Mouse (Mus musculus) MEL (cell line): ENCODE measurements around the gene Slc39a11. TPM values are rescaled to one million over a fixed set of nuclear protein-coding genes. Genes with fewer than 3 reads are reported as not detected.
A peak's percentile ranks its signal among the peaks of the same experiment; 100 is the strongest.

Experiments used
- DNase-seq: peaks from one replicate; pipeline ENCODE4 v3.0.0; 2011; ENCODE audit warnings: low read depth, low spot score
- H3K27ac ChIP-seq: 2 replicates; pipeline ENCODE4 v1.5.1; 2012; ENCODE audit warnings: low read depth, mild to moderate bottlenecking, control low read depth, low read length, moderate library complexity; ENCODE audit not compliant: control insufficient read depth
- H3K27me3 ChIP-seq, 2 experiments: fragments of 150-350 bp in 1 of 2; sonication (generic) in 1 of 2; 2 replicates each; pipeline ENCODE4 v1.6.1; 2012; ENCODE audit warnings: low read length in 2 of 2, mild to moderate bottlenecking in 2 of 2, improper control_type of control experiment in 1 of 2, moderate library complexity in 1 of 2; ENCODE audit not compliant: insufficient read depth in 2 of 2, control insufficient read depth in 1 of 2
- H3K36me3 ChIP-seq, 2 experiments: 2 replicates each; pipeline ENCODE4 v1.6.1; 2012 to 2014; ENCODE audit warnings: low read length in 2 of 2, improper control_type of control experiment in 1 of 2, inconsistent platforms in 1 of 2, mild to moderate bottlenecking in 1 of 2; ENCODE audit not compliant: insufficient read depth in 2 of 2, control insufficient read depth in 1 of 2
- H3K4me1 ChIP-seq, 2 experiments: fragments of 150-350 bp in 1 of 2; sonication (generic) in 1 of 2; 2 replicates each; pipeline ENCODE4 v1.6.1; 2012; ENCODE audit warnings: low read length in 2 of 2, improper control_type of control experiment in 1 of 2, mild to moderate bottlenecking in 1 of 2; ENCODE audit not compliant: insufficient read depth in 2 of 2, control insufficient read depth in 1 of 2
- H3K4me3 ChIP-seq, 2 experiments: fragments of 150-350 bp in 1 of 2; sonication (generic) in 1 of 2; 2 replicates each; pipeline ENCODE4 v1.5.1; 2012; ENCODE audit warnings: low read depth in 2 of 2, low read length in 2 of 2, mild to moderate bottlenecking in 2 of 2, moderate library complexity in 2 of 2, control low read depth in 1 of 2, improper control_type of control experiment in 1 of 2; ENCODE audit not compliant: control insufficient read depth in 1 of 2, insufficient read depth in 1 of 2
- H3K79me2 ChIP-seq: 2 replicates; pipeline ENCODE4 v1.6.1; 2012; ENCODE audit warnings: mild to moderate bottlenecking, low read length, moderate library complexity; ENCODE audit not compliant: control insufficient read depth, poor library complexity, insufficient read depth
- H3K9ac ChIP-seq: 2 replicates; pipeline ENCODE4 v1.6.1; 2012; ENCODE audit warnings: low read depth, mild to moderate bottlenecking, control low read depth, low read length, moderate library complexity; ENCODE audit not compliant: control insufficient read depth, poor library complexity, severe bottlenecking
- H3K9me3 ChIP-seq: fragments of 150-350 bp; sonication (generic); replicated peaks from 2 replicates; pipeline ENCODE4 v1.6.1; 2012; ENCODE audit warnings: mild to moderate bottlenecking, low read length, improper control_type of control experiment, moderate library complexity; ENCODE audit not compliant: insufficient read depth
- CHD1 ChIP-seq: IDR thresholded peaks from 2 replicates; pipeline ENCODE4 v1.6.1; 2012; ENCODE audit warnings: low read depth, mild to moderate bottlenecking, inconsistent platforms, low read length, improper control_type of control experiment
- CTCF ChIP-seq, 3 experiments: IDR thresholded peaks in 2 of 3; conservative IDR thresholded peaks in 1 of 3; 2 replicates each; pipeline ENCODE4 v1.5.1; 2011 to 2012; ENCODE audit warnings: low read length in 3 of 3, low read depth in 2 of 3, mild to moderate bottlenecking in 2 of 3, improper control_type of control experiment in 1 of 3, inconsistent platforms in 1 of 3, mixed read lengths in 1 of 3, moderate library complexity in 1 of 3; ENCODE audit not compliant: control insufficient read depth in 1 of 3, insufficient read depth in 1 of 3, poor library complexity in 1 of 3, severe bottlenecking in 1 of 3
- E2F4 ChIP-seq: IDR thresholded peaks from 2 replicates; pipeline ENCODE4 v1.6.1; 2011; ENCODE audit warnings: low read depth, low read length, improper control_type of control experiment, borderline replicate concordance
- ELF1 ChIP-seq: IDR thresholded peaks from 2 replicates; pipeline ENCODE4 v1.6.1; 2014; ENCODE audit warnings: low read depth, mild to moderate bottlenecking, inconsistent platforms, low read length, improper control_type of control experiment, moderate library complexity
- GABPA ChIP-seq: IDR thresholded peaks from 2 replicates; pipeline ENCODE4 v1.6.1; 2012; ENCODE audit warnings: low read depth, mild to moderate bottlenecking, inconsistent platforms, low read length, improper control_type of control experiment, moderate library complexity
- GATA1 ChIP-seq: IDR thresholded peaks from 2 replicates; pipeline ENCODE4 v1.6.1; 2011; ENCODE audit warnings: low read depth, low read length, improper control_type of control experiment
- MAFK ChIP-seq: IDR thresholded peaks from 2 replicates; pipeline ENCODE4 v1.6.1; 2011; ENCODE audit warnings: low read depth, mild to moderate bottlenecking, low read length, improper control_type of control experiment, borderline replicate concordance
- MAX ChIP-seq: IDR thresholded peaks from 2 replicates; pipeline ENCODE4 v1.6.1; 2011; ENCODE audit warnings: low read length, improper control_type of control experiment
- MEF2A ChIP-seq: IDR thresholded peaks from 2 replicates; pipeline ENCODE4 v1.6.1; 2014; ENCODE audit warnings: low read depth, mild to moderate bottlenecking, inconsistent platforms, low read length, improper control_type of control experiment; ENCODE audit not compliant: poor library complexity, insufficient replicate concordance, severe bottlenecking; ENCODE audit errors: extremely low read depth
- MXI1 ChIP-seq: IDR thresholded peaks from 2 replicates; pipeline ENCODE4 v1.6.1; 2011; ENCODE audit warnings: mild to moderate bottlenecking, low read depth, low read length, improper control_type of control experiment
- MYC ChIP-seq: IDR thresholded peaks from 2 replicates; pipeline ENCODE4 v1.6.1; 2011; ENCODE audit warnings: low read depth, mild to moderate bottlenecking, low read length, improper control_type of control experiment, moderate library complexity
- NELFE ChIP-seq: IDR thresholded peaks from 2 replicates; pipeline ENCODE4 v1.6.1; 2011; ENCODE audit warnings: low read depth, low read length, improper control_type of control experiment
- POLR2A ChIP-seq, 2 experiments: IDR thresholded peaks; 2 replicates each; pipeline ENCODE4 v1.6.1; 2011 to 2012; ENCODE audit warnings: low read length in 2 of 2, mild to moderate bottlenecking in 2 of 2, control low read depth in 1 of 2, improper control_type of control experiment in 1 of 2, low read depth in 1 of 2, moderate library complexity in 1 of 2; ENCODE audit not compliant: control insufficient read depth in 1 of 2, insufficient read depth in 1 of 2, poor library complexity in 1 of 2
- POLR2AphosphoS2 ChIP-seq: IDR thresholded peaks from 2 replicates; pipeline ENCODE4 v1.6.1; 2011; ENCODE audit warnings: low read length, improper control_type of control experiment
- POLR2AphosphoS5 ChIP-seq: IDR thresholded peaks from 2 replicates; pipeline ENCODE4 v1.6.1; 2012; ENCODE audit warnings: low read depth, borderline replicate concordance, mild to moderate bottlenecking, inconsistent platforms, low read length, moderate library complexity, mixed read lengths
- RAD21 ChIP-seq: IDR thresholded peaks from 2 replicates; pipeline ENCODE4 v1.6.1; 2011; ENCODE audit warnings: mild to moderate bottlenecking, low read depth, low read length, improper control_type of control experiment
- RCOR1 ChIP-seq: IDR thresholded peaks from 2 replicates; pipeline ENCODE4 v1.6.1; 2012; ENCODE audit warnings: low read depth, mild to moderate bottlenecking, inconsistent platforms, low read length, improper control_type of control experiment
- SMC3 ChIP-seq: IDR thresholded peaks from 2 replicates; pipeline ENCODE4 v1.6.1; 2011; ENCODE audit warnings: low read depth, low read length, improper control_type of control experiment
- TAL1 ChIP-seq: IDR thresholded peaks from 2 replicates; pipeline ENCODE4 v1.6.1; 2012; ENCODE audit warnings: mild to moderate bottlenecking, inconsistent platforms, low read length, moderate library complexity, mixed read lengths
- ZC3H11A ChIP-seq: IDR thresholded peaks from 2 replicates; pipeline ENCODE4 v1.6.1; 2012; ENCODE audit warnings: low read depth, mild to moderate bottlenecking, inconsistent platforms, low read length, improper control_type of control experiment
- ZKSCAN1 ChIP-seq: IDR thresholded peaks from 2 replicates; pipeline ENCODE4 v1.6.1; 2012; ENCODE audit warnings: low read depth, mild to moderate bottlenecking, inconsistent platforms, low read length, improper control_type of control experiment, moderate library complexity
- ZMIZ1 ChIP-seq: IDR thresholded peaks from 2 replicates; pipeline ENCODE4 v1.6.1; 2012; ENCODE audit warnings: low read depth, mild to moderate bottlenecking, inconsistent platforms, low read length, improper control_type of control experiment, moderate library complexity
- ZNF384 ChIP-seq: IDR thresholded peaks from 2 replicates; pipeline ENCODE4 v1.6.1; 2012; ENCODE audit warnings: low read depth, mild to moderate bottlenecking, inconsistent platforms, low read length, improper control_type of control experiment
- polyA plus RNA-seq, 2 experiments: library from polyadenylated mRNA; stranded (reverse) in 1 of 2; unstranded in 1 of 2; fragments of >175 nt in 1 of 2; fragments of >200 nt in 1 of 2; gene quantifications; 2 replicates each; pipeline versions ENCODE4 v1.2.1 to v1.2.4; 2012; ENCODE audit warnings: low replicate concordance in 2 of 2, low read depth in 1 of 2; ENCODE audit not compliant: insufficient read length in 2 of 2, insufficient read depth in 1 of 2, missing spikeins in 1 of 2
- total RNA-seq: library from RNA; depleted of rRNA; stranded (reverse); fragments of 300-350 nt; gene quantifications from 2 replicates; pipeline ENCODE4 v1.2.3, GENCODE M21; 2012

Gene Slc39a11
- total and polyA plus RNA-seq, 3 experiments = 34.2 to 45.6 TPM; not detected in 1

- no peaks in the 10 kb centered on the region for H3K79me2 ChIP-seq
- no peak for TF ChIP-seq GATA1
- TF ChIP-seq ELF1 = no peak
- no peak for TF ChIP-seq CHD1
- no peak for TF ChIP-seq MXI1
- no peak for TF ChIP-seq ZKSCAN1
- no peak for TF ChIP-seq MEF2A
- TF ChIP-seq GABPA = no peak
- TF ChIP-seq ZNF384 = no peak
- TF ChIP-seq ZMIZ1 = no peak
- no peak for TF ChIP-seq MAX
- no peak for TF ChIP-seq POLR2AphosphoS2
- TF ChIP-seq TAL1 = no peak
- TF ChIP-seq E2F4 = no peak
- no peak for TF ChIP-seq SMC3
- no peaks in the 10 kb centered on the region for H3K9me3 ChIP-seq
- H3K4me3 ChIP-seq = no peak overlapping the region
- H3K9ac ChIP-seq = no peak overlapping the region
- no peaks in the 10 kb centered on the region for H3K4me1 ChIP-seq
- DNase-seq = no peak
- H3K27me3 ChIP-seq = no peaks in the 10 kb centered on the region
- 0 out of 4 replicates have a peak, but pooled peaks cover 0 to 2% of the 10 kb centered on the region in 2 experiments for H3K36me3 ChIP-seq
- H3K27ac ChIP-seq = no peak overlapping the region
These were observed 230.8 kb downstream of the Slc39a11 start for GRCm38 (mm10) chr11:113418921-113419655.

GRCm38 (mm10) chr11:113417948-113418347 lies 231.9 kb downstream of the Slc39a11 start:
- no peaks in the 10 kb centered on the region for H3K4me1 ChIP-seq
- H3K79me2 ChIP-seq = no peaks in the 10 kb centered on the region
- no peak overlapping the region for H3K9ac ChIP-seq
- H3K9me3 ChIP-seq = no peaks in the 10 kb centered on the region
- 0 out of 4 replicates have a peak, but pooled peaks cover 0 to 2% of the 10 kb centered on the region in 2 experiments for H3K36me3 ChIP-seq
- H3K27me3 ChIP-seq = no peaks in the 10 kb centered on the region
- peak; percentile 68 for DNase-seq
- TF ChIP-seq MAX (no peak), POLR2A (IDR thresholded peaks at IDR 0.05; ENCODE audit: control insufficient read depth in 1 of 2, insufficient read depth in 1 of 2, low read depth in 1 of 2, low read length in 2 of 2, poor library complexity in 1 of 2) (no peak), NELFE (no peak), RAD21 (peak; percentile 36), MYC (peak; percentile 68; the same call in 1 of the 2 replicates), SMC3 (peak; percentile 77), RCOR1 (no peak), POLR2AphosphoS5 (no peak), MAFK (no peak), MEF2A (no peak), POLR2AphosphoS2 (no peak), ZC3H11A (0 out of 2 replicates have a peak, but pooled peaks have one; percentile 11), CTCF (IDR thresholded peaks at IDR 0.05 in 2 of 3, conservative IDR thresholded peaks at IDR 0.05 in 1 of 3; ENCODE audit: control insufficient read depth in 1 of 3, insufficient read depth in 1 of 3, low read depth in 2 of 3, low read length in 3 of 3, poor library complexity in 1 of 3, severe bottlenecking in 1 of 3) (peak; percentile 47 to 72 (median 57)), MXI1 (no peak)
- H3K27ac ChIP-seq = no peak overlapping the region
- no peak overlapping the region for H3K4me3 ChIP-seq
